ENCODE assay signal across 11 mouse cellular contexts in the genomic region with DNA sequence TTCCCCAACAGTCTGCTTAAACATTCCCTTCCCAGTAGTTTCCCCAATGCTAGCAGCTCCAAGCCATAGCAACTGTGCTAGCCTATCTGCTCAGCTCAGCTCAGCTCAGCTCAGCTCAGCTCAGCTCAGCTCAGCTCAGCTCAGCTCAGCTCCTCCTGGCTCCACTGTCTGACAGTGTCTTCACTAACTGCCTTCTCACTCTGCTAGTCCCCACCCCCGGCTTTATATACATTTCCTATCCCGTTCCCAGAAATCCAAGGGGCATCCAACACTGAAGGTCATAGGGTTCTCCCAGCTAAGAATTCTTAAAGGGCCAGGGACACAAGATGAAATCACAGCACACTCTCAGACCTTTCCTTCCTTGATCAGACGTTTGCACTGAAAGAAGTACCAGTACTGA. TPM values are rescaled to one million over a fixed set of nuclear protein-coding genes. Genes with fewer than 3 reads are reported as not detected.
A peak's percentile ranks its signal among the peaks of the same experiment; 100 is the strongest.
DNase-seq lines count a peak whose midpoint lies in the region; ATAC-seq and TF ChIP-seq lines count a peak whose summit lies in the region.
"Had no signal": no experiment of that assay in that cellular context is flagged by ENCODE, and none has a peak within 500 bp of the region (broad histone marks: within the 10 kb centered on the region; RNA-seq: fewer than 3 reads in every experiment).

No protein-coding gene starts in this region.

- peak overlapping the region; percentile 71 for H3K4me2 ChIP-seq in heart, embryonic 12.5 days
- H3K4me2 ChIP-seq in kidney, embryonic 15.5 days, result peak overlapping the region; percentile 24; the same call in 1 of the 2 replicates
- H3K4me2 ChIP-seq: forebrain, embryonic 15.5 days; midbrain, embryonic 13.5 days; neural tube, embryonic 13.5 days had no signal

- H3K27ac ChIP-seq in heart, embryonic 12.5 days (ENCODE audit: poor library complexity, severe bottlenecking), result no peak overlapping the region
- peak overlapping the region; percentile 73 for H3K27ac ChIP-seq in ES-Bruce4 (ENCODE audit: insufficient read depth, low read length)
- no peak overlapping the region; the same call in 1 of the 2 replicates for H3K27ac ChIP-seq in kidney, embryonic 15.5 days
- H3K27ac ChIP-seq: forebrain, embryonic 15.5 days; midbrain, embryonic 13.5 days; neural tube, embryonic 13.5 days had no signal

- H3K36me3 ChIP-seq in heart, embryonic 12.5 days, result peaks cover 48% of the 10 kb centered on the region
- H3K36me3 ChIP-seq in ES-Bruce4 (ENCODE audit: control insufficient read depth, insufficient read depth, low read length, poor library complexity, severe bottlenecking), result no peaks in the 10 kb centered on the region
- H3K36me3 ChIP-seq in kidney, embryonic 15.5 days, result peaks cover 49% of the 10 kb centered on the region

- H3K4me3 ChIP-seq in heart, embryonic 12.5 days, result peak overlapping the region; percentile 9; the same call in 1 of the 2 replicates
- peak overlapping the region; percentile 70 for H3K4me3 ChIP-seq in ES-Bruce4 (ENCODE audit: low read depth, low read length)
- H3K4me3 ChIP-seq in kidney, embryonic 15.5 days (replicated peaks), result no peak overlapping the region
- H3K4me3 ChIP-seq: forebrain, embryonic 15.5 days; neural tube, embryonic 13.5 days had no signal

- no peak for DNase-seq in heart, postnatal 36 days
- DNase-seq in R1 (ENCODE audit: low read depth, low spot score), result peak; percentile 76
- DNase-seq in embryo, embryonic 10 days (ENCODE audit: low spot score), result no peak
- DNase-seq in cerebellum, adult 18-20 months, result no peak

- TF ChIP-seq CTCF in ES-Bruce4 (IDR thresholded peaks at IDR 0.05; ENCODE audit: low read depth, low read length), result no peak

- no peaks in the 10 kb centered on the region for H3K27me3 ChIP-seq in heart, embryonic 12.5 days (replicated peaks)
- H3K27me3 ChIP-seq in ES-Bruce4 (ENCODE audit: control insufficient read depth, insufficient read depth, low read length, poor library complexity, severe bottlenecking), result no peaks in the 10 kb centered on the region
- H3K27me3 ChIP-seq in kidney, embryonic 15.5 days, result no peaks in the 10 kb centered on the region
- H3K27me3 ChIP-seq: forebrain, embryonic 15.5 days; midbrain, embryonic 13.5 days; neural tube, embryonic 13.5 days had no signal

- TF ChIP-seq POLR2A in ES-Bruce4 (IDR thresholded peaks at IDR 0.05; ENCODE audit: insufficient read depth, low read length), result peak; percentile 32

- no peak for TF ChIP-seq EP300 in ES-Bruce4 (IDR thresholded peaks at IDR 0.05; ENCODE audit: insufficient read depth, low read depth, low read length)

- peak overlapping the region; percentile 8; the same call in 1 of the 2 replicates for H3K9ac ChIP-seq in heart, embryonic 12.5 days
- peak overlapping the region; percentile 60 for H3K9ac ChIP-seq in ES-Bruce4 (ENCODE audit: low read depth, poor library complexity, severe bottlenecking)
- H3K9ac ChIP-seq in kidney, embryonic 15.5 days, result no peak overlapping the region
- H3K9ac ChIP-seq: forebrain, embryonic 15.5 days; midbrain, embryonic 13.5 days; neural tube, embryonic 13.5 days had no signal

- intact Hi-C loops in heart, postnatal 36 days (cut with DNase I), result no loop called here

- no peak for ATAC-seq in heart, embryonic 12.5 days (ENCODE audit: insufficient number of reproducible peaks, low FRiP score)
- no peak for ATAC-seq in kidney, embryonic 15.5 days (replicated peaks; ENCODE audit: low FRiP score)
- ATAC-seq: activated CD4-positive, CD25-positive, alpha-beta regulatory T cell, adult 4 months; forebrain, embryonic 15.5 days; midbrain, embryonic 13.5 days had no signal

- no peaks in the 10 kb centered on the region for H3K9me3 ChIP-seq in heart, embryonic 12.5 days (replicated peaks)
- no peaks in the 10 kb centered on the region for H3K9me3 ChIP-seq in ES-Bruce4 (replicated peaks; ENCODE audit: control insufficient read depth, insufficient read depth, low read length, poor library complexity, severe bottlenecking)
- H3K9me3 ChIP-seq in kidney, embryonic 15.5 days (replicated peaks), result no peaks in the 10 kb centered on the region
- H3K9me3 ChIP-seq: forebrain, embryonic 15.5 days; midbrain, embryonic 13.5 days; neural tube, embryonic 13.5 days had no signal

- 50% methylated on average over 3 of the region's 3 CpGs for WGBS in heart, embryonic 12.5 days
- WGBS in kidney, embryonic 15.5 days, result 51% methylated on average over 3 of the region's 3 CpGs

- peaks cover 39% of the 10 kb centered on the region for H3K4me1 ChIP-seq in heart, embryonic 12.5 days (replicated peaks)
- H3K4me1 ChIP-seq in ES-Bruce4 (ENCODE audit: control insufficient read depth, insufficient read depth, low read length), result peaks cover 3% of the 10 kb centered on the region
- peaks cover 37% of the 10 kb centered on the region for H3K4me1 ChIP-seq in kidney, embryonic 15.5 days

RNA-seq across cellular contexts. Expression of a gene that starts 2.2 kb away (rescaled TPM):
- polyA plus RNA-seq in heart, embryonic 12.5 days (2016; fragmentation: Nextera tagmentation; extraction: Ambion mirVana), result 13.1 and 14.1 TPM in 2 replicates
- 10 to 100 TPM; 28.5 to 42.2 TPM for total RNA-seq in heart, postnatal 36 days (2021)
- polyA plus RNA-seq in ES-Bruce4 (2011; ENCODE audit: insufficient read depth, insufficient read length, low read depth, missing spikeins), result 14.1 and 17.1 TPM in 2 replicates
- 16.9 and 17.4 TPM in 2 replicates for polyA plus RNA-seq in kidney, embryonic 15.5 days (2015; fragmentation: Nextera tagmentation; extraction: Ambion mirVana)

RNA-seq across cellular contexts. Expression of a gene that starts 2.3 kb away (rescaled TPM):
- 31.4 and 31.9 TPM in 2 replicates for polyA plus RNA-seq in heart, embryonic 12.5 days (2016; fragmentation: Nextera tagmentation; extraction: Ambion mirVana)
- total RNA-seq in heart, postnatal 36 days (2021), result 10 to 100 TPM; 11.4 to 11.7 TPM
- polyA plus RNA-seq in ES-Bruce4 (2011; ENCODE audit: insufficient read depth, insufficient read length, low read depth, missing spikeins), result 47.9 and 49.6 TPM in 2 replicates
- 52.0 and 57.6 TPM in 2 replicates for polyA plus RNA-seq in kidney, embryonic 15.5 days (2015; fragmentation: Nextera tagmentation; extraction: Ambion mirVana)

RNA-seq across cellular contexts. Expression of a gene that starts 24.5 kb away (rescaled TPM):
- 140 and 151 TPM in 2 replicates for polyA plus RNA-seq in heart, embryonic 12.5 days (2016; fragmentation: Nextera tagmentation; extraction: Ambion mirVana)
- 10 to 100 TPM; 59.5 to 61.1 TPM for total RNA-seq in heart, postnatal 36 days (2021)
- polyA plus RNA-seq in ES-Bruce4 (2011; ENCODE audit: insufficient read depth, insufficient read length, low read depth, missing spikeins), result 104 and 112 TPM in 2 replicates
- 196 TPM in 2 replicates for polyA plus RNA-seq in kidney, embryonic 15.5 days (2015; fragmentation: Nextera tagmentation; extraction: Ambion mirVana)

RNA-seq across cellular contexts. Expression of a gene that starts 24.7 kb away (rescaled TPM):
- 71.8 and 78.5 TPM in 2 replicates for polyA plus RNA-seq in heart, embryonic 12.5 days (2016; fragmentation: Nextera tagmentation; extraction: Ambion mirVana)
- total RNA-seq in heart, postnatal 36 days (2021), result 10 to 100 TPM; 39.3 to 45.7 TPM
- polyA plus RNA-seq in ES-Bruce4 (2011; ENCODE audit: insufficient read depth, insufficient read length, low read depth, missing spikeins), result 229 and 237 TPM in 2 replicates
- polyA plus RNA-seq in kidney, embryonic 15.5 days (2015; fragmentation: Nextera tagmentation; extraction: Ambion mirVana), result 104 and 106 TPM in 2 replicates

RNA-seq across cellular contexts. Expression of a gene that starts 27.2 kb away (rescaled TPM):
- polyA plus RNA-seq in heart, embryonic 12.5 days (2016; fragmentation: Nextera tagmentation; extraction: Ambion mirVana), result 997 and 1,021 TPM in 2 replicates
- total RNA-seq in heart, postnatal 36 days (2021), result 1,000 to 10,000 TPM; 1,102 to 1,127 TPM
- polyA plus RNA-seq in ES-Bruce4 (2011; ENCODE audit: insufficient read depth, insufficient read length, low read depth, missing spikeins), result 300 and 316 TPM in 2 replicates
- 744 and 779 TPM in 2 replicates for polyA plus RNA-seq in kidney, embryonic 15.5 days (2015; fragmentation: Nextera tagmentation; extraction: Ambion mirVana)
